Mouse (Mus musculus): ENCODE results near the gene Chrna5. TPM values are rescaled to one million over a fixed set of nuclear protein-coding genes. Genes with fewer than 3 reads are reported as not detected.

Gene Chrna5
- total RNA-seq, 2 experiments from 2014 or later, result 10.0 TPM

DNA sequence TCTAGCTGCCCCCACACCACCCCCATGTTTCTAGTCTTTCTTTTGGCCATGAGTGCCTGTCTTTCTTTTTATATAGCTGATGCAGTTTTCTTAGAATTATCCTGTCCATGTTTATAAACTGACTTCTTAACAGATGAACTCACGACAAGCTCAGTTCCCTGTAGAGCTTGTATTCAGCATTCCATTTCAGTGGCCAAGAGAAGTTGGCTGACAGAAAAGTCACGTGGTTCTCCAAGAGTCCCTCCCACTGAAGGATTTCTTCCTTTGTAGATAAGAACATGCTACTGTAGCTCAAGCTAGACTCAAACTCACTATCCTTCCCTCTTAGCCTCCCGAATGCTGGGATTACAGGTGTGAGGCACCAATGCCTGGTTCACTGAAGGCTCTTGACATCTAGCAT lies 36.2 kb downstream of the Chrna5 start:
- no peak for DNase-seq (ENCODE audit: extremely low spot score in 1 of 2, low spot score in 1 of 2)

DNA sequence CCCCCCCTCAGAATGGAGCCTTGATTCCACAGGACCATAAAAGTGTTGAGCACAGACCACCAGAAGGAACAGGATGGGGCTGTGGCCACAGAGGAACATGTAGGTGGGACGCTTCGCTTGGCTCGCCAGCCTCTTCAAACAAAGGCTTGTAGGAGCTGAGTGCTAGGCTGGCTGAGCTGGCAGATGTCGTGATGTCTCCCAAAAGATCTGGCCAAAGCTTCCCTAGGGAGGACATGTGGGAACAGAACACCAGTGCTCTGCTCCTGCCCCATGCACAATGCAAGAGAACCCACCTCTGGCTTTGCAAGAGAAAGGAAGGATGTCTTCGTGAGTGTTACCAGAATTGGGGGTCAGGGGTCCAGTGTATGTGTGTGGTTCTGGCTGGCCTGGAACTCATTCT lies 42.6 kb downstream of the Chrna5 start:
- DNase-seq (ENCODE audit: extremely low spot score in 1 of 2, low spot score in 1 of 2), result no peak

DNA sequence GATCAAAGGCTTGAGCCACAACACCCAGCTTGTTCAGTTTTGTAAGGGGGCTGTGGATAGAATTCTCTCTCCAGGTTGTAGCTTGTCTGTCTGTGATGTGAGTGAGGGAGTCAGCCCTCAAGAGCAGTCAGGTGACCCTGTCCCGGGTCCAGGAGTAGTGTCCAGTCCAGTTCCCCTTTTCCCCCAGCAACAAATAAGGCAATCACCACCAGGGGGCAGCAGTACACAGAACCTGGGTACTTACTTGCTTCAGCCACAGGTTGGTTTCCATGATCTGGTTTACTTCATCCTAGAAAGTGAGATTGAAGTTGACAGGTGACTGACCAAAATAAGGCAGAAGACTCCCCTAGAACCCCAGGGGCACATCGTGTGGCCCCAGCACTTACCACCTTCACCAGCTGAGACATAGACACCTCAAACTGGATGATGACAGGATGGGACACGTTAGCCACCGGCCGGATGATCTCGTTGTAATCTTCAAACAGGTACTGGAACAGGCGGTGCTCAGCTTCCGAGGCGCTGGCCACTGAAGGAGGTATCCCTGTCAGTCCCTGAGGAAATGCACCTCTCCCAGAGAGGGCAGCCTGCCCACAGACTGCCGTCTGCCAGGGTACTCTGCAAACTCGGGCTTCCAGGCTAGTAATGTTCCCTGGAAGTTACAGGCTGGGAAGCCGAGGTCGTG lies 43.4 kb downstream of the Chrna5 start:
- peak; percentile 77 to 97 for DNase-seq (ENCODE audit: extremely low spot score in 1 of 2, low spot score in 1 of 2)

DNA sequence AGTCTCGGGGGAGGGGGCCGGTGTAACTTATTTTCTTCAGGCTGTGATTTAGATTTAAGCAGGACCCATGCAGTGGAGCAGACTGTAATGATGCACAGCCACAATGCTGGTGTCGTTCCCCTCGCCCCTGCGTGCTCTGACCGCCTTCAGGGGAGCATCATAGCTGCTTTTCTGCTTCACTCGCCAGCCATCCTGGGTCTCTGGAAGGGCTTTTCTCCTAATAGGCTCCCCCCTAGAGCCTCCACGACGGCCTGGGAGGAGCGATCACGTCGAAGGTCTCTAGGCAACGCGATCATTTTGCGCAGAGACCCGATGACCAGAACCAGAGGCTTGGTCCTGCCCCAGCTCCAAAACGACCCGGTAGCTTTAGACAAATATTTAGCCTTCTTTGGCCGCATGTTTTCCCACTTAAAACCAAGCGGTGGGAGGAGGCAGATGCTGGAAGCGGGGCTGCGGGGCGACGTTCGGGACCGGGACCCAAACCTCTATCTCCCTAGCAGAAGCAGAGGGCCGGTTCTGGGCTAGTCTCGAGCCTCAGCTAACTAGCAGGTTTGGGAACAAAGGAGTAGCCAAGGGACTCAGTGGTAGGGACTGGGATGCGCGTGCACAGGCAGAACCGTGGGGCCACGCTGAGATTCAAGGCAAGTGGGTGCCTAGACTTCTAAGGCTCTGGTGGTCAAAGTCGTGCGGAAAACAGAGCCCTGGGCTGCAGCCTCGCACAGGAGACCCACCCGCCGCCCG lies 45.0 kb downstream of the Chrna5 start:
- DNase-seq (ENCODE audit: extremely low spot score in 1 of 2, low spot score in 1 of 2), result no peak

DNA sequence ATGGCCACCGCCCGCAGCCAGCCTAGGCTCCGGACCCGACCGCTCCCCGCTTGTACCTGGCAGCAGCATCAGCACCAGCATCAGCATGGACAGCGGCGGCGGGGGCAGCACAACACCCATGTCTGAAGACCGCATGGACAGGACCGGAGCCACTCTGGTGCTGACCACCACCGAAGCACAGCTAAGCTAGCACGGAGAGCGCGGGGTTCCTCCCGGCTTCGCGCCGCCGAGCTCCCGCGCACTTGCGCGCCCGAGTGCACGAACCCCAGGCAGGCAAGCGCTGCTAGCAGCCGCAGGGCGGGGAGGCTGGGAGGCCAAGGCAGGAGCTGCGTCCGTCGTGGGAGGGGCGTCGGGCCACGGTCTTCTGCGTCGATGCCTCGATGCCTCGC lies 45.6 kb downstream of the Chrna5 start, which contains the start of gene Chrna3:
Gene Chrna3 (minus strand): TSS at position 288 of the 389 bp plus-strand sequence.
- no peak for DNase-seq (ENCODE audit: extremely low spot score in 1 of 2, low spot score in 1 of 2)

DNA sequence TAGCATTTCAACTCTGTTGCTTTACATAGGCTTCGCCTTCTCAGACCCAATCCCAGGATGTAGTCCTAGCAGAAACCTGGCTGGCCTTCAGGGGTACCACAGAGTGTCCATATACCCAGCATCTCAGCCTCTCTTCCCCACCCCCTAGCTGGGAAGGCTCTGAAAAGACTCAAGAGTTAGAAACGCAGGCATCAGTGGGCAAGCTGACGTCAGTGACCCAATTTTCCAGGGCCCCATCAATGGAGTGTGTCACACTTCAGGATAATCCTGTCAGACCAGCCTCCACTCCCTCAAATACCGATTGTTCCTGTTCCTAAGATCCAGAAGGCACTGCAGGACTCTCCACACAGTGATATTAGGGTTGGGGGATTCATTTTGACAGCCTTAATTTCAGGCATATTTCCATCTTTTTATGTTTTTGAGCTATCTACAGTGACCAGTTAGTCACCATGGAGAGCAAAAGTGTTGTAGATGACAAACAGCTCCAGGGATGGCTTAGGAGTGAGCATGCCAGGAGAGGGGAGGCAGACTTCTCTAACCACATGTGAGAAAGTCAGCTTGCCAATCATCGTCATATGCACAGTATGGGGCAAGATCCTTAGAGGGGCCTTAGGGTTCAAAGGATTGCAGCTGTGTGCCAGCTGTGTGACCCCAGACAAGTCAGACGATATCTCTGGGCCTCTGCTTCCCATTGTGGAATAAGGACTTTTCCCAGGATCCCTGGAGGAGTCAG lies 50.9 kb downstream of the Chrna5 start:
- no peak for DNase-seq (ENCODE audit: extremely low spot score in 1 of 2, low spot score in 1 of 2)

DNA sequence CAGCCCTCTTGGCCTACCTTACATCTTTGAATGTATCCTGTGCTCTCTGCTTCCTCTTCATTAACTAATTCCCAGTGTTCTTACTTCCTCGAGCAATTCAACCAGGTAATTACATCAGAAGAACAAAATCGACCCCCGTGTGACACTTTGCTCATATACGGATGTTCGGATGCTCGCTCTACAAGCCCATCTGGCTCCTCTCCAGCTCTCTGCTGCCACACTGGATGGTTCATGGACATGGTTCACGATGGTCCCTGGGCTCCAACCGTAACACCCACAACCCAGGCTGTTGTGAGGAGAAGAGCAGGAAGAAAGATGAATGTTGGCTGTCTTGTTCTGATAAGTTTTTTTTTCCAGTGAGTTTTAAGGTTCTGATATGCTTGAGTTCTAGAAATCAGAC lies 58.3 kb downstream of the Chrna5 start:
- no peak for DNase-seq (ENCODE audit: extremely low spot score in 1 of 2, low spot score in 1 of 2)

DNA sequence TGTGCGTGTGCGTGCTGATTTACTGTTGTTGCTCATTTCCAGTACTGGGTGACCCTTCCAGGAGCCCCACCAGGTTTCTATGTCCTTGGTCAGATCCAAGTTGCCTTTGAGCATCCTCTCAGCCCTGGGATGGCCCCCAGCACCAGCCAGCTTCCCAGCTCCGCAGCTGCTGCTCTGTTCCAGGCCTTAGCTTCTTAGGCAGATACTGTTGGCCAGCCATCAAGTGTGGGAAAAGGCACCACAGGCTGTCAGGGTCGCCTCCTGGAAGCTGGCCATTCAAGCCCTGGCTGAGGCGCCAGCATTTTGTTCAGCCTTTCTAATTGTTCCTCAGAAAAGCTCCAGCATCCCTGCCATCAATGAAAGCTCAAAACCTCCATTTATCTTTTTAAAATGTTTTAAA lies 59.3 kb downstream of the Chrna5 start:
- no peak for DNase-seq (ENCODE audit: extremely low spot score in 1 of 2, low spot score in 1 of 2)

DNA sequence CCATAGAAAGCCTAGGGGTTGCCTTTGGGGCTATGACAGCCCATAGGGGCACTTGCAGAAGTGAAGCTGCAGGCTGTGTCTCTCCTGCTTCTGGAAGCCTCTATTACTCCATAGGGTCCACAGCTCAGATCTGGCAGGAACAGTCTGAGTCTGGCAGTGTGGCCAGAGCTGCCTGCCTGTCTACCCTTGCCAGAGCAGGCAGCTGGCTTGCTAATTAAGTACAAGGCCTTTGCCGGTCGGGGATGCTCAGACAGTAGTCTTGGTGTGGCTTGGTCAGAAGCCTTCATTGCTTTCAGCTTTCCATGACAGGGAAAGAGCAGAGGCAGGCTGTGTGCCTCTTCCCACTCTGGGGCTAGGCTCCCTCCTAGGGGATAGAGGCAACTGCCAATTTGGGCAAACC lies 60.7 kb downstream of the Chrna5 start:
- DNase-seq (ENCODE audit: extremely low spot score in 1 of 2, low spot score in 1 of 2), result no peak

DNA sequence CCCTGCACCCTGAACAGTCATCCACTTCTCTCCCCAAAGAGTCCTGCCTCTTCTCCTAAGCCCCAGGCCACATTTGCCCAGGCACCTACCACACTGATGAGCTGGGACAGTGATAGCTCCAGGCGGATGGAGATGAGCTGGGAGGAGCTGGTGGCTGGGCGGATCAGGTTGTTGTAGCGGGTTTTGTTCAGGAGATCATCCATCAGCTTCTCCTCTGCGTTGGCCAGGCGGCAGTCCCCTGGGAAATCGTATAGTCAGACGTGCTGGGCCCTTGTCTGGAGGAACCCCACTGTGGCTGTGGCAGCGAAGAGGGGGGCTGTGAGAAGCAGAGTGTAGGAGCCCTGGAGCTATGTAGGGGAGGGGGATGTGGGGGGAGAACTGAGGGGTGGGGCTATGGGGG lies 63.0 kb downstream of the Chrna5 start:
- DNase-seq (ENCODE audit: extremely low spot score in 1 of 2, low spot score in 1 of 2), result no peak

DNA sequence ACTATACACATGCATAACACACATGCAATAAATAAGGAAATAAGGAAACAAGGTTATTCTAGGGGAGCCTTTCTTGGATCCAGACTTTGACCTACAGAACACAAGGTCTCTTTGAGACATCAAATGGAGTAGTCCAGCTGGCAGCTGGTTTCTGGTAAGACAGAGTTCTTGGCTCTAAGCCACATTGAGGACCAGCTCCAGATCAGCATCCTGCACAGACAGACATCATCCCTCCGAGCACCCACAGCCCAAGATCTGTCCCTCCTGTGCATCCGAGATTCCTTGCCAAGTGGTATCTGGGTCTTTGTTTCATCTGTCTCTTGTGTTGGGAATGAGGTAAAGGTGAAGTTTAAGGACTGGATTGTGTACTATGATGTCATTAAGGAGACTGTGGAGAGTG lies 64.3 kb downstream of the Chrna5 start:
- no peak for DNase-seq (ENCODE audit: extremely low spot score in 1 of 2, low spot score in 1 of 2)

DNA sequence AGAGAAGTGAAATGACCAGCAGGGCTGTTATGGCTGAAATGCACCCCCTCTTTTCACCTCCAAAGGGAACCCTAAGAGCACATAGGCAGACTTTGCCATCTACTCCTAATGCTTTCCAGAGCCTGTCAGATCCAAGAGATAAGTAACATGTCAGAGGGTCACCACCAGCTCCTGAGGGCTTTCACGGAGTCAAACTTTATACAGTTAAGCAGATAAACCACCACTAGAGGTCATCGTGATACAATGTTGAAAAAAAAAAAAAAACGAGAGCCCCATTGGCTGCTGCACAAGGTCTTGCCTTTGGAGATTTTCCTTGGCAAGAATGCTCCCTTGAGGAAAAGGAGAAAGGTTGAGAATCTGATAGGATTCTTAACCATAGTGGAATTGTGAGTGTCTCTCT lies 66.1 kb downstream of the Chrna5 start:
- DNase-seq (ENCODE audit: extremely low spot score in 1 of 2, low spot score in 1 of 2), result no peak

DNA sequence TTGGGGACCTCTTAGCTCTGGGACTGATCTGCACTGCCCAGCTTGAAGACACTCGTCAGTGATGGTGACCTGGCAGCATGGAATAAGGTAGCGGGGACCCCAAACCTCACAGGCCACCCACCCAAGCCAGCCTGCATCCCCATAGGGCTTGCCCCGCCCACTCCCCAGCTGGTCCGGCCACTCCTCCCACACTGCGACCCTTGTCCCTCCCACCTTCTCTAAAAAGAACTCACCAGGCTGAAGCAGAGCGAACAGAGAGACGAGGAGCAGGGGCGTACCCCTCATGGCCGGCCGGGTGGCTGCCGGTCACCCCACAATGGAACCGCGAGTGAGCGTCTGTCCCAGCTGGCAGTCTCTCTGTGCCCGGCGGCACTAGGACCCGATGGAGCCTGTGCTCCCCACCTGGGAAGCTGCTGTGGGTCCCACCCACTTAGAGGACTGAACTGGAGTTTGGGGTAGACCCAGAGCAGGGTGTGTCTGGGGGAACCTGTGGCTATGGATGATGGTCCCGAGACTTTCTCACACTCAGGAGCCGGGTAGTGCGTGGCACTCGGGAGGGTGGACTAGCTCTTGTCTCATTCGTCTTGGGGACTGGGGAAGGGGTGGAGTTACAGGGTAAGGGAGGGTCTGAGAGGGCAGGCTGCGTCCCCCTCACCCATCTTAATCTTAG lies 67.7 kb downstream of the Chrna5 start, which contains the start of gene Chrnb4:
Gene Chrnb4 (minus strand): TSS at position 569 of the 670 bp plus-strand sequence.
- no peak for DNase-seq (ENCODE audit: extremely low spot score in 1 of 2, low spot score in 1 of 2)

DNA sequence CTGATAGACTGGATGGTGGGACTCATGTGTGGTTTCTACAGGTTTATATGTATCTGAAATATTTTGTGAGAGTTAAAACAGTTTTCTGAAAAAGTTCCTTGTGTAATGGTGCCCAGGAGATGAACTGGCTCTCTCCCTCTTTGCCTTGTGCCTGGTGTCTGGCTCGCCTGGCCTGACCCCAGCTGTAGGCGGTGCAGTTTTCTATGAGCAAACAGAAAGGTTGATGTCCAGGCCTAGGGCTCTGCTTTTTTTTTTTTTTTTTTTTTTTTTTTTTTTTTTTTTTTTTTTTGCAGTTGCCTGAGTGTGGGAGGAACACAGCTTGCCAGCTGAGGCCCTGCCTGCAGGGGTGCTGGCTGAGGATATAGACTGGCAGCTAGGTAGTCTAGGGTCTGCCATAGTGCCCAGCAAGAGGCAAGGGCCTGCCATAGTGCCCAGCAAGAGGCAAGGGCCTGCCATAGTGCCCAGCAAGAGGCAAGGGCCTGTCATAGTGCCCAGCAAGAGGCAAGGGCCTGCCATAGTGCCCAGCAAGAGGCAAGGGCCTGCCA lies 74.8 kb downstream of the Chrna5 start:
- no peak for DNase-seq (ENCODE audit: extremely low spot score in 1 of 2, low spot score in 1 of 2)

Other genes starting within 250 kb of the Chrna5 start
- 10 to 100 TPM; 57.7 to 61.0 TPM for gene Wdr61, start 246.4 kb upstream of the Chrna5 start, total RNA-seq (2021)
- 1 to 10 TPM; 1.3 to 1.7 TPM for gene Crabp1, start 216.1 kb upstream of the Chrna5 start, total RNA-seq (2021)
- gene Ireb2, start 117.1 kb upstream of the Chrna5 start, total RNA-seq (2021), result 10 to 100 TPM; 48.9 to 54.1 TPM
- gene Hykk, start 63.6 kb upstream of the Chrna5 start, total RNA-seq (2021), result 1 to 10 TPM; 2.1 to 2.5 TPM
- gene Psma4, start 30.1 kb upstream of the Chrna5 start, total RNA-seq (2021), result 100 to 1,000 TPM; 130 to 137 TPM
- gene AY074887, start 29.9 kb upstream of the Chrna5 start, total RNA-seq (2021), result not detected
- gene Chrna3, start 45.7 kb downstream of the Chrna5 start, total RNA-seq (2021), result under 1 TPM; 0.28 to 0.34 TPM
- gene Chrnb4, start 67.9 kb downstream of the Chrna5 start, total RNA-seq (2021), result under 1 TPM in 1 of 2 experiments, not detected in 1; 0.20 TPM
- gene Ube2q2, start 168.0 kb downstream of the Chrna5 start, total RNA-seq (2021), result 10 to 100 TPM; 56.0 to 57.2 TPM
- 10 to 100 TPM; 32.2 to 37.4 TPM for gene Fbxo22, start 228.0 kb downstream of the Chrna5 start, total RNA-seq (2021)

Data from layer of hippocampus, postnatal 25 days (tissue).